Mouse (Mus musculus) limb, embryonic 14.5 days (tissue): Measurements from ENCODE around the gene Dapk2. TPM values are rescaled to one million over a fixed set of nuclear protein-coding genes. Genes with fewer than 3 reads are reported as not detected.

Source experiments
- ATAC-seq: fragments of 200-750 bp; cut with Nextera tagmentation; 2 replicates; pipeline ENCODE4 v1.8.0; 2017; ENCODE audit warnings: low read depth, moderate number of reproducible peaks, moderate TSS enrichment; ENCODE audit not compliant: low FRiP score
- DNase-seq: peaks from one replicate; pipeline ENCODE4 v3.0.0-alpha.2; 2015; ENCODE audit warnings: low spot score
- H3K27ac ChIP-seq: fragments of 300-500 bp; sonication (generic); replicated peaks from 2 replicates; pipeline ENCODE4 v1.5.1; 2014; ENCODE audit warnings: low read depth, mild to moderate bottlenecking, low read length, moderate library complexity, mixed read lengths
- H3K27me3 ChIP-seq: fragments of 300-500 bp; sonication (generic); 2 replicates; pipeline ENCODE4 v1.6.1; 2014; ENCODE audit warnings: low read length, mixed read lengths; ENCODE audit not compliant: control insufficient read depth, insufficient read depth
- H3K36me3 ChIP-seq: fragments of 300-500 bp; sonication (generic); 2 replicates; pipeline ENCODE4 v1.6.1; 2014; ENCODE audit warnings: mild to moderate bottlenecking, low read length, moderate library complexity, mixed read lengths; ENCODE audit not compliant: control insufficient read depth, insufficient read depth
- H3K4me1 ChIP-seq: fragments of 300-500 bp; sonication (generic); 2 replicates; pipeline ENCODE4 v1.6.1; 2014; ENCODE audit warnings: antibody characterized with exemption, low read length, mixed read lengths; ENCODE audit not compliant: control insufficient read depth, insufficient read depth
- H3K4me2 ChIP-seq: fragments of 300-500 bp; sonication (generic); replicated peaks from 2 replicates; pipeline ENCODE4 v1.6.1; 2014; ENCODE audit warnings: low read depth, mild to moderate bottlenecking, low read length, moderate library complexity; ENCODE audit not compliant: severe bottlenecking
- H3K4me3 ChIP-seq: fragments of 300-500 bp; sonication (generic); replicated peaks from 2 replicates; pipeline ENCODE4 v1.5.1; 2014; ENCODE audit warnings: low read length
- H3K9ac ChIP-seq: fragments of 300-500 bp; sonication (generic); 2 replicates; pipeline ENCODE4 v1.6.1; 2014; ENCODE audit warnings: mild to moderate bottlenecking, low read depth, low read length, moderate library complexity; ENCODE audit not compliant: severe bottlenecking
- H3K9me3 ChIP-seq: fragments of 300-500 bp; sonication (generic); 2 replicates; pipeline ENCODE4 v1.6.1; 2016; ENCODE audit warnings: low read length; ENCODE audit not compliant: control insufficient read depth
- POLR2A ChIP-seq: fragments of 200-500 bp; IDR thresholded peaks from 2 replicates; pipeline ENCODE4 v1.8.0; 2012; ENCODE audit warnings: inconsistent platforms, mild to moderate bottlenecking, moderate library complexity, borderline replicate concordance; ENCODE audit not compliant: insufficient read depth, insufficient read length; ENCODE audit errors: extremely low read depth
- WGBS: fragments of 180-500 bp; shearing (Covaris S2); extraction: QIAGEN DNeasy Blood & Tissue Kit; methylation state at CpG from one replicate; pipeline ENCODE4 v1.1.7; 2014; 5-methylcytosine and 5-hydroxymethylcytosine counted together
- polyA plus RNA-seq, 2 experiments: library from polyadenylated mRNA; depleted of rRNA in 1 of 2; stranded (reverse) in 1 of 2; unstranded in 1 of 2; fragments of >200 nt; fragmentation: Nextera tagmentation in 1 of 2; extraction: Ambion mirVana in 1 of 2; gene quantifications; 2 replicates each; pipeline versions ENCODE4 v1.2.1 to v1.2.3; 2012 to 2014

The Dapk2 gene
- polyA plus RNA-seq, 2 experiments, result 4.5 to 5.0 TPM

- no peaks in the 10 kb centered on the region for H3K9me3 ChIP-seq
- no peak overlapping the region for H3K4me3 ChIP-seq
- H3K4me1 ChIP-seq, result no peaks in the 10 kb centered on the region
- H3K4me2 ChIP-seq, result no peak overlapping the region
- H3K9ac ChIP-seq, result no peak overlapping the region
- ATAC-seq (no peak), DNase-seq (no peak)
- no peaks in the 10 kb centered on the region for H3K36me3 ChIP-seq
- 21% methylated on average over 2 of the region's 2 CpGs for WGBS
- H3K27ac ChIP-seq, result no peak overlapping the region
- no peaks in the 10 kb centered on the region for H3K27me3 ChIP-seq
- TF ChIP-seq POLR2A, result no peak
These were observed 107.6 kb downstream of the Dapk2 start for GRCm38 (mm10) chr9:66265645-66266044.

GRCm38 (mm10) chr9:66266237-66267170 is 108.5 kb downstream of the Dapk2 start:
- ATAC-seq (no peak), DNase-seq (no peak)
- no peak overlapping the region for H3K4me2 ChIP-seq
- H3K4me1 ChIP-seq, result peaks cover 2% of the 10 kb centered on the region; the same call in 1 of the 2 replicates
- H3K27ac ChIP-seq, result no peak overlapping the region
- no peaks in the 10 kb centered on the region for H3K36me3 ChIP-seq
- H3K27me3 ChIP-seq, result no peaks in the 10 kb centered on the region
- 65% methylated on average over 5 of the region's 5 CpGs for WGBS
- no peak for TF ChIP-seq POLR2A
- no peaks in the 10 kb centered on the region for H3K9me3 ChIP-seq
- no peak overlapping the region for H3K9ac ChIP-seq
- H3K4me3 ChIP-seq, result no peak overlapping the region

- Histone ChIP-seq H3K36me3 (no peaks in the 10 kb centered on the region), H3K27ac (no peak overlapping the region), H3K9me3 (no peaks in the 10 kb centered on the region), H3K4me3 (no peak overlapping the region), H3K4me1 (peaks cover 5% of the 10 kb centered on the region; the same call in 1 of the 2 replicates), H3K4me2 (no peak overlapping the region), H3K9ac (no peak overlapping the region), H3K27me3 (no peaks in the 10 kb centered on the region)
- WGBS, result 67% methylated on average over 4 of the region's 4 CpGs
- DNase-seq (no peak), ATAC-seq (no peak)
- TF ChIP-seq POLR2A, result no peak
These were observed 110.8 kb downstream of the Dapk2 start for GRCm38 (mm10) chr9:66268804-66269203.

DNA sequence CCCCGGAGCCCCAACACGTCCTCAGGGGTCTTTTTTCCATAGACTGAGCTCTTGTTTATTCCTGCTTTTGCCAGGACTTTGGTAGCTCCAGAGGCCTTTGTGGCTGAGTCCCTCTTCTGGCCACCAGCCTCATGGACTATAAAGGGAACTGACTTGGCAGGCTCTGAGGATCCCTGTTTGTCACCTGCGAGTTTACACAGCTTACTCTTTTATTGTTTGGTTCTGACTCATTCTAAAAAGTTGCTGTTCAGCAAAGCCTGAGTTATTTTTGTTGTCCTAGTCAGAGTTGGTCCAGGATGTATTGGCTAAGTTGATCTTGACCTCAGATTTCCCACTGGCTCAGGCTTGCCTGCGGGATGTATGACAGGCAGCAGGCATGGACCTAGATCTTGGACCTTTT is 112.0 kb downstream of the Dapk2 start:
- no peak for TF ChIP-seq POLR2A
- H3K9ac ChIP-seq, result no peak overlapping the region
- WGBS, result 81% methylated on average over 4 of the region's 4 CpGs

GRCm38 (mm10) chr9:66271726-66272125 is 113.7 kb downstream of the Dapk2 start:
- no peak overlapping the region for H3K27ac ChIP-seq
- 33% methylated on average over 5 of the region's 5 CpGs for WGBS

More for the DNA sequence above, 112.0 kb downstream of the Dapk2 start:
- no peak overlapping the region for H3K27ac ChIP-seq
- no peaks in the 10 kb centered on the region for H3K36me3 ChIP-seq
- no peak overlapping the region for H3K4me3 ChIP-seq
- DNase-seq, result no peak
- H3K4me1 ChIP-seq, result peaks cover 11% of the 10 kb centered on the region
- H3K27me3 ChIP-seq, result no peaks in the 10 kb centered on the region
- no peaks in the 10 kb centered on the region for H3K9me3 ChIP-seq
- no peak overlapping the region for H3K4me2 ChIP-seq
- ATAC-seq, result no peak

More at GRCm38 (mm10) chr9:66271726-66272125, 113.7 kb downstream of the Dapk2 start:
- no peak for DNase-seq
- no peak overlapping the region for H3K9ac ChIP-seq
- no peak for ATAC-seq
- no peaks in the 10 kb centered on the region for H3K9me3 ChIP-seq
- H3K4me2 ChIP-seq, result no peak overlapping the region
- peaks cover 27% of the 10 kb centered on the region for H3K4me1 ChIP-seq
- H3K27me3 ChIP-seq, result no peaks in the 10 kb centered on the region
- no peak overlapping the region for H3K4me3 ChIP-seq
- H3K36me3 ChIP-seq, result no peaks in the 10 kb centered on the region
- TF ChIP-seq POLR2A, result no peak
